Mouse (Mus musculus) Patski (cell line): ENCODE data around the gene Pmpcb. TPM values are rescaled to one million over a fixed set of nuclear protein-coding genes. Genes with fewer than 3 reads are reported as not detected.
"Not testable (repeated sequence)": the region's sequence is repeated elsewhere in the genome, so short reads cannot be mapped to it uniquely, and the experiment has no call there.

Experiments
- ATAC-seq: fragments of 100-300 bp; one replicate; pipeline ENCODE4 v1.8.0; 2021
- CTCF ChIA-PET: fragments of 350-600 bp; sonication (Branson Sonifier 250); formaldehyde crosslinking; loops from one replicate; lab custom pipeline; 2022; ENCODE audit warnings: inconsistent platforms; lab: Charles Lee
- POLR2A ChIA-PET: fragments of 350-600 bp; sonication (Branson Sonifier 250); formaldehyde crosslinking; loops from one replicate; lab custom pipeline; 2022; ENCODE audit warnings: antibody characterized with exemption, inconsistent platforms; lab: Charles Lee
- DNase-seq: peaks from one replicate; pipeline ENCODE4 v3.0.0-alpha.2; 2011; ENCODE audit warnings: low read depth, low spot score
- H3K27me3 ChIP-seq: fragments of 371-371 bp; one replicate; pipeline ENCODE4 v1.5.1; 2021
- CTCF ChIP-seq: fragments of 100-300 bp; IDR thresholded peaks from one replicate; pipeline ENCODE4 v1.5.1; 2021
- in situ Hi-C: fragments of 300-500 bp; cut with MboI; formaldehyde crosslinking; loops from 3 replicates; pipeline ENCODE4 v1.11.1; 2018; ENCODE audit warnings: low pct_unique_long_range_greater_than_20kb, mixed read lengths
- polyA plus RNA-seq: library from polyadenylated mRNA; unstranded; gene quantifications from one replicate; pipeline ENCODE4 v1.2.3, GENCODE M21; 2021

The Pmpcb gene
- polyA plus RNA-seq: 178 TPM

GRCm38 (mm10) chr5:21736956-21737585, at the start of gene Pmpcb:
Pmpcb (plus strand) TSS chr5:21737141.
- ChIA-PET POLR2A (no interaction called here), CTCF (interaction anchor here (1.0 to 1.8 kb wide), 5 partner anchors 8 to 96 kb away, joined by 3 to 7 read pairs (median 4); no protein-coding TSS in a partner anchor)
- in situ Hi-C loops: loop anchor here (5.0 kb wide), 1 partner anchor 85 kb away; no protein-coding TSS in a partner anchor
- ATAC-seq (peak; percentile 66), DNase-seq (no peak)
- TF ChIP-seq CTCF: peak; percentile 98
- no peaks in the 10 kb centered on the region for H3K27me3 ChIP-seq

GRCm38 (mm10) chr5:21692230-21692629, 44.7 kb upstream of the Pmpcb start:
- ChIA-PET CTCF (no interaction called here), POLR2A (no interaction called here)
- no peak for TF ChIP-seq CTCF
- no peaks in the 10 kb centered on the region for H3K27me3 ChIP-seq
- ATAC-seq (no peak), DNase-seq (no peak)
- in situ Hi-C loops: no loop called here

GRCm38 (mm10) chr5:21693372-21693870, 43.5 kb upstream of the Pmpcb start:
- ChIA-PET POLR2A (no interaction called here), CTCF (no interaction called here)
- in situ Hi-C loops: no loop called here
- no peak for DNase-seq
- no peaks in the 10 kb centered on the region for H3K27me3 ChIP-seq
- no peak for TF ChIP-seq CTCF
- no peak for ATAC-seq

DNA sequence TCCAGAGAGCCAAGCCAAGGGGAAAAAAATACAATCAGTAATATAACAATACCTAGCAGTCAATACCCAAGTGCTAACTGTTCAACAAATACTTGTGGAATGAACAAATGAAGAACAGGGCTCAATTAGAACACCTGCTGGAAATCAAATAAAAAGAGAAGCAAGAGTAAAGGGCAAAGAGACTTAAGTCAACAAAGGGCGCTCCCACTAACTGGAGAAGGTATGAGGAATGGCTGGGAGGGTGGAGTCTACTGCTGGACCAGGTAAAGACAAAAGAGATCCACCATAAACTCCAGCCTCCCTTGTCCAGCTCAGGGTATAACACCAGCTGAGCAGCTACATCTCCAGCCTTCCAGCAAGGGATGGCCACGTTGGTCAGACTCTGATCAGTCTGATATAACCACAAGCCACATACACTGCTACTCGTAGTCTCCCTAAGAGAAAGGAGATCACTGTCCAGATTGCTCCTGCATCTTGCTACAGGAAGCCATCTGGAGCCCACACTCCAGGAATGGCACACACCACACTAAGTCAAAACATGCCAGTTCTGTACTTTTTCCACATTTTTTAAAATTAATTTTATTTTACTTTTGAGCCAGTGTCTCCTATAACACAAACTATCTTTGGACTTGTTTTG, 42.0 kb upstream of the Pmpcb start:
- CTCF ChIA-PET: no interaction called here
- POLR2A ChIA-PET: no interaction called here
- ATAC-seq: no peak

GRCm38 (mm10) chr5:21699555-21699954, 37.4 kb upstream of the Pmpcb start:
- in situ Hi-C loops, ATAC-seq, H3K27me3 ChIP-seq, DNase-seq, POLR2A ChIA-PET, CTCF ChIA-PET: not testable (repeated sequence)

More for the DNA sequence above, 42.0 kb upstream of the Pmpcb start:
- in situ Hi-C loops: no loop called here
- DNase-seq: no peak
- no peaks in the 10 kb centered on the region for H3K27me3 ChIP-seq
- TF ChIP-seq CTCF: no peak

DNA sequence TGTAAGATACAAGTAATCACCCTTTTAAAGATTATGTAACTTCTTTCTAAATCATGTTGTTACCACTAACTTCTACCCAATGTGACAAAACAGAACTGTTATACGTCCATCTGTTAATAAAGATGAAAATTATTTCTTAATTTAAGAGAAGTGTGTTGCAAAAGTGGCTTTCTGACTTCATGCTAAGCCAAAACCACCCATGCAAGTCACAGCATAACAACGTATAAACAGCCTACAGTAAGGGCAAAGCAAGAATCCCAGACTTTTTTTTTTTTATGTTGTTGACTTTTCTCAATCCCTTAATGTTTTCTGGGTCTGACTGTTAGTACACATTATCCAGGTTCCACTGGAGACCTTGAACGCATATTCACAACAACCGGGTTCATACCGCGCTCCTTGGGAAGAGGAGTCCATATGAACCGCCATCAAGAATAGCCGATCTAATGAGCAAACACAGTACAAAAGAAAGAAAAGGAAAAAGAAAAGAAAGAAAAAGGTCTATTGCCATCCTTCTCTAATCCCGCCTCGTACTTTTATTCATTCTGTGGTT, 36.6 kb upstream of the Pmpcb start:
- H3K27me3 ChIP-seq: no peaks in the 10 kb centered on the region
- DNase-seq (no peak), ATAC-seq (no peak)
- no peak for TF ChIP-seq CTCF
- in situ Hi-C loops: no loop called here
- ChIA-PET POLR2A (interaction anchor here (0.9 to 2.1 kb wide), 2 partner anchors 32 to 35 kb away, joined by 7 read pairs; no protein-coding TSS in a partner anchor), CTCF (interaction anchor here (1.2 to 1.9 kb wide), 2 partner anchors 35 to 42 kb away, joined by 4 to 6 read pairs; no protein-coding TSS in a partner anchor)

GRCm38 (mm10) chr5:21700934-21701333, 36.0 kb upstream of the Pmpcb start:
- peak; percentile 41 for ATAC-seq
- in situ Hi-C loops: no loop called here

GRCm38 (mm10) chr5:21701351-21702008, 35.5 kb upstream of the Pmpcb start, which contains the start of gene Napepld:
Napepld (minus strand) TSS chr5:21701396.
- TF ChIP-seq CTCF: no peak
- ATAC-seq (peak; percentile 99), DNase-seq (peak; percentile 86)
- in situ Hi-C loops: no loop called here
- ChIA-PET CTCF (interaction anchor here (1.0 to 2.1 kb wide), 6 partner anchors 10 to 61 kb away, joined by 3 to 10 read pairs (median 4); no protein-coding TSS in a partner anchor), POLR2A (interaction anchor here (0.8 to 2.1 kb wide), 4 partner anchors 31 to 84 kb away, joined by 3 to 7 read pairs (median 5); partner anchors contain the start of genes Dnajc2 and Psmc2)
- H3K27me3 ChIP-seq: no peaks in the 10 kb centered on the region

More at GRCm38 (mm10) chr5:21700934-21701333, 36.0 kb upstream of the Pmpcb start:
- POLR2A ChIA-PET: interaction anchor here (0.9 to 2.1 kb wide), 3 partner anchors 31 to 84 kb away, joined by 3 to 7 read pairs (median 7); partner anchors contain the start of genes Dnajc2 and Psmc2
- H3K27me3 ChIP-seq: no peaks in the 10 kb centered on the region
- TF ChIP-seq CTCF: no peak
- CTCF ChIA-PET: interaction anchor here (1.0 to 1.9 kb wide), 5 partner anchors 32 to 60 kb away, joined by 3 to 6 read pairs (median 4); no protein-coding TSS in a partner anchor
- DNase-seq: no peak

GRCm38 (mm10) chr5:21702009-21702364, 35.0 kb upstream of the Pmpcb start:
- no peaks in the 10 kb centered on the region for H3K27me3 ChIP-seq
- CTCF ChIA-PET: interaction anchor here (1.8 to 2.1 kb wide), 3 partner anchors 10 to 43 kb away, joined by 4 to 10 read pairs (median 6); no protein-coding TSS in a partner anchor
- TF ChIP-seq CTCF: no peak
- DNase-seq (no peak), ATAC-seq (no peak)
- in situ Hi-C loops: no loop called here
- POLR2A ChIA-PET: interaction anchor here (0.8 to 2.1 kb wide), 3 partner anchors 30 to 83 kb away, joined by 3 to 7 read pairs (median 3); partner anchors contain the start of genes Dnajc2 and Psmc2
